Mouse (Mus musculus): ENCODE measurements around the gene Tcirg1.

- TF ChIP-seq CTCF (IDR thresholded peaks at IDR 0.05; ENCODE audit: low read depth): no peak
- TF ChIP-seq EP300 (IDR thresholded peaks at IDR 0.05; ENCODE audit: low read depth): no peak
Observed at GRCm38 (mm10) chr19:3868290-3868689, 38.6 kb downstream of the Tcirg1 start.

Measured in liver, embryonic 14.5 days (tissue).